Mouse (Mus musculus): ENCODE measurements around the gene Dazap1. TPM values are rescaled to one million over a fixed set of nuclear protein-coding genes. Genes with fewer than 3 reads are reported as not detected.

The Dazap1 gene
- polyA plus RNA-seq, 1 experiment from 2014 or later: 66.6 TPM

Small RNA genes lying within 50 kb of the gene (microRNA-seq; reads per million reads assigned to microRNA genes)
- 0.87 reads per million for gene Mir6911

Other genes starting within 250 kb of the Dazap1 start
- gene Arhgap45, start 244.8 kb upstream of the Dazap1 start, polyA plus RNA-seq (2016; fragmentation: Nextera tagmentation; extraction: Ambion mirVana): 4.3 and 4.7 TPM in 2 replicates
- gene Polr2e, start 221.7 kb upstream of the Dazap1 start, polyA plus RNA-seq (2016; fragmentation: Nextera tagmentation; extraction: Ambion mirVana): 160 and 166 TPM in 2 replicates
- 499 and 515 TPM in 2 replicates for gene Gpx4, start 214.3 kb upstream of the Dazap1 start, polyA plus RNA-seq (2016; fragmentation: Nextera tagmentation; extraction: Ambion mirVana)
- gene Sbno2, start 155.9 kb upstream of the Dazap1 start, polyA plus RNA-seq (2016; fragmentation: Nextera tagmentation; extraction: Ambion mirVana): 15.1 and 15.4 TPM in 2 replicates
- gene Stk11, start 145.7 kb upstream of the Dazap1 start, polyA plus RNA-seq (2016; fragmentation: Nextera tagmentation; extraction: Ambion mirVana): 17.4 and 23.9 TPM in 2 replicates
- 396 and 422 TPM in 2 replicates for gene Atp5d, start 122.9 kb upstream of the Dazap1 start, polyA plus RNA-seq (2016; fragmentation: Nextera tagmentation; extraction: Ambion mirVana)
- 26.5 and 27.3 TPM in 2 replicates for gene Cbarp, start 120.7 kb upstream of the Dazap1 start, polyA plus RNA-seq (2016; fragmentation: Nextera tagmentation; extraction: Ambion mirVana)
- 40.8 and 45.1 TPM in 2 replicates for gene Midn, start 113.2 kb upstream of the Dazap1 start, polyA plus RNA-seq (2016; fragmentation: Nextera tagmentation; extraction: Ambion mirVana)
- gene Cirbp, start 95.5 kb upstream of the Dazap1 start, polyA plus RNA-seq (2016; fragmentation: Nextera tagmentation; extraction: Ambion mirVana): 262 and 273 TPM in 2 replicates
- gene 1600002K03Rik, start 88.5 kb upstream of the Dazap1 start, polyA plus RNA-seq (2016; fragmentation: Nextera tagmentation; extraction: Ambion mirVana): 14.9 and 15.7 TPM in 2 replicates
- 47.9 and 48.0 TPM in 2 replicates for gene Efna2, start 82.0 kb upstream of the Dazap1 start, polyA plus RNA-seq (2016; fragmentation: Nextera tagmentation; extraction: Ambion mirVana)
- 52.1 and 54.6 TPM in 2 replicates for gene Mum1, start 35.1 kb upstream of the Dazap1 start, polyA plus RNA-seq (2016; fragmentation: Nextera tagmentation; extraction: Ambion mirVana)
- 214 and 227 TPM in 2 replicates for gene Ndufs7, start 12.4 kb upstream of the Dazap1 start, polyA plus RNA-seq (2016; fragmentation: Nextera tagmentation; extraction: Ambion mirVana)
- 37.9 and 38.6 TPM in 2 replicates for gene Gamt, start 474 bp upstream of the Dazap1 start, polyA plus RNA-seq (2016; fragmentation: Nextera tagmentation; extraction: Ambion mirVana)
- 643 and 654 TPM in 2 replicates for gene Rps15, start 31.0 kb downstream of the Dazap1 start, polyA plus RNA-seq (2016; fragmentation: Nextera tagmentation; extraction: Ambion mirVana)
- gene Apc2, start 34.5 kb downstream of the Dazap1 start, polyA plus RNA-seq (2016; fragmentation: Nextera tagmentation; extraction: Ambion mirVana): 160 and 175 TPM in 2 replicates
- 37.7 and 41.1 TPM in 2 replicates for gene 2310011J03Rik, start 59.1 kb downstream of the Dazap1 start, polyA plus RNA-seq (2016; fragmentation: Nextera tagmentation; extraction: Ambion mirVana)
- gene Pcsk4, start 68.0 kb downstream of the Dazap1 start, polyA plus RNA-seq (2016; fragmentation: Nextera tagmentation; extraction: Ambion mirVana): 2.2 and 2.3 TPM in 2 replicates
- 3.4 and 3.6 TPM in 2 replicates for gene Reep6, start 68.5 kb downstream of the Dazap1 start, polyA plus RNA-seq (2016; fragmentation: Nextera tagmentation; extraction: Ambion mirVana)
- gene Adamtsl5, start 86.9 kb downstream of the Dazap1 start, polyA plus RNA-seq (2016; fragmentation: Nextera tagmentation; extraction: Ambion mirVana): 0.50 and 1.1 TPM in 2 replicates
- gene Plk5, start 95.0 kb downstream of the Dazap1 start, polyA plus RNA-seq (2016; fragmentation: Nextera tagmentation; extraction: Ambion mirVana): 0.29 and 0.49 TPM in 2 replicates
- gene Mex3d, start 126.2 kb downstream of the Dazap1 start, polyA plus RNA-seq (2016; fragmentation: Nextera tagmentation; extraction: Ambion mirVana): 23.6 and 26.5 TPM in 2 replicates
- 304 and 314 TPM in 2 replicates for gene Mbd3, start 138.1 kb downstream of the Dazap1 start, polyA plus RNA-seq (2016; fragmentation: Nextera tagmentation; extraction: Ambion mirVana)
- gene Uqcr11, start 145.3 kb downstream of the Dazap1 start, polyA plus RNA-seq (2016; fragmentation: Nextera tagmentation; extraction: Ambion mirVana): 436 and 478 TPM in 2 replicates
- 156 and 166 TPM in 2 replicates for gene Tcf3, start 172.2 kb downstream of the Dazap1 start, polyA plus RNA-seq (2016; fragmentation: Nextera tagmentation; extraction: Ambion mirVana)
- 1.0 and 1.2 TPM in 2 replicates for gene Onecut3, start 233.3 kb downstream of the Dazap1 start, polyA plus RNA-seq (2016; fragmentation: Nextera tagmentation; extraction: Ambion mirVana)